Mouse (Mus musculus) liver, adult 2 months (tissue): Measurements from ENCODE around the gene Dpysl4.

Experiments
- CTCF ChIP-seq: fragments of 200-500 bp; IDR thresholded peaks from 2 replicates; pipeline ENCODE4 v1.5.1; 2011; ENCODE audit warnings: low read depth, low read length, control low read depth
- POLR2A ChIP-seq: fragments of 200-500 bp; IDR thresholded peaks from 2 replicates; pipeline ENCODE4 v1.6.1; 2011; ENCODE audit warnings: low read length, control low read depth; ENCODE audit not compliant: insufficient read depth; ENCODE audit errors: extremely low read depth

- TF ChIP-seq CTCF (no peak), POLR2A (no peak)
Measured at GRCm38 (mm10) chr7:139145891-139146290, 60.1 kb downstream of the Dpysl4 start.
